In the genomic region with DNA sequence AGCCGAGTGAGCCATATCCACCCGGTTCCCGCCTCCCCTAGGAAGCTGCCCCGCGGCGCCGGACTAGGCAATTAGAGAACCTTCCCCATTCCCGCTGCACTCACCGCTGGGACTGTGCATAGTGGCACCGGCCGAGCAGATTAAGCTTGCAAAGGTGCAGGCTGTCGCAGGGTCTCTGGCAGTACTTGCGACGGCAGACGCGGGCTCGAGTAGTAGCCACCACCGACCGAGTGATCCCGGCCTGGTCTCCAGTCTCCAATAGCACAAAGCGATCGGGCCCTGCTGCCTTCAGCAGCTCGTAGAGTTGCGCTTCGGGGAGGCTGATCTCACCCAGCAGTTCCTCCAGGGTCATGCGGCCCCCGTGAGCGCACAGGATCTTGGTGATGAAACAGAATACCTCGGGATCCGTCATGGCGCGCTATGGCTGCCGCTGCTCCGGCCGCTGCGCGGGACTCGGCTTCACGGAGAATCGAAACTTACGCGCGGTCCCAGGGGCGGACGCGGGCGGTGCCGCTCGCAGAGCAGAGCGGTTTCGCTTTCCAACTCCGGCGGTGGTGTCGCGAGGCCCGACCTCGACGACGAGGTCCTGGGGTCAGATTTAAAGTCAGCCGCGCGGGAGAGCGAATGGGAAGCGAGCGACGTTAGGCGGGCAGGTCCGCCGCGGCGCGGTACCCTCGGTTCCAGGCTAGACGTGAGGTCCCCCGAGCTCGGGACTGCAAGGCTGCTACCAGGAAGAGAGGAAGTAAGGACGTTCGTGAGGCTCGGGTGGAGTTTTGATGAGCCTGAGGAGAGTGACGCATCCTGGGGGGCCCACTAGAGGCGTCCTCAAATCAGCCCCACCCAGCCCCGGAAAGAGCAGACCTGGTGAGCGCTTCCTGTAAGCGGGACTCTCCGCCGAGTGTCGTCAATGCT, we compare ENCODE assay signal across 7 mouse cellular contexts. TPM values are rescaled to one million over a fixed set of nuclear protein-coding genes. Genes with fewer than 3 reads are reported as not detected.
DNase-seq lines count a peak whose midpoint lies in the region; ATAC-seq and TF ChIP-seq lines count a peak whose summit lies in the region.

Gene Zc3hav1 (minus strand): TSS at position 793 of the 912 bp plus-strand sequence.

- WGBS in embryonic facial prominence, embryonic 11.5 days: under 1% methylated on average over 87 of the region's 87 CpGs
- WGBS in limb, embryonic 12.5 days: under 1% methylated on average over 87 of the region's 87 CpGs
- under 1% methylated on average over 87 of the region's 87 CpGs for WGBS in midbrain, embryonic 14.5 days
- under 1% methylated on average over 87 of the region's 87 CpGs for WGBS in spleen, adult 2 months

- peak; percentile 94 for TF ChIP-seq POLR2A in spleen, adult 2 months (IDR thresholded peaks at IDR 0.05; ENCODE audit: low read depth, low read length)

- DNase-seq in adrenal gland, adult 2 months: peak; percentile 93
- DNase-seq in embryonic facial prominence, embryonic 11.5 days (ENCODE audit: low spot score): peak; percentile 54
- peak; percentile 99 for DNase-seq in heart, adult 11 months
- DNase-seq in kidney, adult 18-20 months: peak; percentile 86
- DNase-seq in midbrain, embryonic 14.5 days: peak; percentile 66
- DNase-seq in spleen, adult 2 months (ENCODE audit: low read depth in 1 of 2, low spot score in 2 of 2): peak; percentile 88 to 90

- TF ChIP-seq CTCF in spleen, adult 2 months (IDR thresholded peaks at IDR 0.05; ENCODE audit: extremely low read depth, insufficient read depth, insufficient read length, insufficient replicate concordance): no peak

- H3K9ac ChIP-seq in embryonic facial prominence, embryonic 11.5 days (replicated peaks; ENCODE audit: low read length): peak within 1 kb of the TSS; percentile 50
- peak within 1 kb of the TSS; percentile 56 for H3K9ac ChIP-seq in limb, embryonic 12.5 days (replicated peaks)
- H3K9ac ChIP-seq in midbrain, embryonic 14.5 days (replicated peaks; ENCODE audit: low read length): 0 out of 2 replicates have a peak within 1 kb of the TSS, but pooled peaks have one; percentile 16

- H3K9me3 ChIP-seq in embryonic facial prominence, embryonic 11.5 days (replicated peaks; ENCODE audit: control insufficient read depth, low read length): no peaks in the 10 kb centered on the region
- no peaks in the 10 kb centered on the region for H3K9me3 ChIP-seq in limb, embryonic 12.5 days
- no peaks in the 10 kb centered on the region for H3K9me3 ChIP-seq in midbrain, embryonic 14.5 days (ENCODE audit: control insufficient read depth, low read length)

- peak within 1 kb of the TSS; percentile 44 for H3K4me3 ChIP-seq in embryonic facial prominence, embryonic 11.5 days (ENCODE audit: low read depth, low read length)
- H3K4me3 ChIP-seq in limb, embryonic 12.5 days (replicated peaks): peak within 1 kb of the TSS; percentile 60
- H3K4me3 ChIP-seq in midbrain, embryonic 14.5 days (replicated peaks; ENCODE audit: low read depth, low read length): peak within 1 kb of the TSS; percentile 43
- H3K4me3 ChIP-seq in spleen, adult 2 months (ENCODE audit: extremely low read depth, insufficient read depth, insufficient read length): peak within 1 kb of the TSS; percentile 88

- no peak within 1 kb of the TSS for H3K27ac ChIP-seq in embryonic facial prominence, embryonic 11.5 days (replicated peaks; ENCODE audit: low read depth, low read length)
- H3K27ac ChIP-seq in limb, embryonic 12.5 days: 0 out of 2 replicates have a peak within 1 kb of the TSS, but pooled peaks have one; percentile 17
- H3K27ac ChIP-seq in midbrain, embryonic 14.5 days (replicated peaks; ENCODE audit: low read depth, low read length): no peak within 1 kb of the TSS
- peak within 1 kb of the TSS; percentile 100 for H3K27ac ChIP-seq in spleen, adult 2 months (ENCODE audit: insufficient read depth, low read length)

- peak within 1 kb of the TSS; percentile 66 for H3K4me2 ChIP-seq in embryonic facial prominence, embryonic 11.5 days (ENCODE audit: low read depth, low read length)
- H3K4me2 ChIP-seq in limb, embryonic 12.5 days: peak within 1 kb of the TSS; percentile 73
- H3K4me2 ChIP-seq in midbrain, embryonic 14.5 days (ENCODE audit: low read length): peak within 1 kb of the TSS; percentile 62

- ATAC-seq in embryonic facial prominence, embryonic 11.5 days (replicated peaks; ENCODE audit: insufficient number of reproducible peaks, low FRiP score, low TSS enrichment, low read depth): peak; percentile 79
- peak; percentile 72 for ATAC-seq in limb, embryonic 12.5 days (ENCODE audit: insufficient number of reproducible peaks, insufficient read depth, low FRiP score, low TSS enrichment, low read depth)
- ATAC-seq in midbrain, embryonic 14.5 days (ENCODE audit: low FRiP score, low TSS enrichment): peak; percentile 24; the same call in 1 of the 2 replicates

- peaks cover 41% of the 10 kb centered on the region for H3K27me3 ChIP-seq in embryonic facial prominence, embryonic 11.5 days (ENCODE audit: control insufficient read depth, insufficient read depth, low read length)
- H3K27me3 ChIP-seq in limb, embryonic 12.5 days: peaks cover 68% of the 10 kb centered on the region
- peaks cover 58% of the 10 kb centered on the region for H3K27me3 ChIP-seq in midbrain, embryonic 14.5 days (ENCODE audit: control insufficient read depth, insufficient read depth, low read length)
- no peaks in the 10 kb centered on the region for H3K27me3 ChIP-seq in spleen, adult 2 months (ENCODE audit: control insufficient read depth, insufficient read depth, low read length)

- H3K4me1 ChIP-seq in embryonic facial prominence, embryonic 11.5 days (ENCODE audit: control insufficient read depth, insufficient read depth, low read length): no peaks in the 10 kb centered on the region; the same call in 1 of the 2 replicates
- 0 out of 2 replicates have a peak, but pooled peaks cover 9% of the 10 kb centered on the region for H3K4me1 ChIP-seq in limb, embryonic 12.5 days (replicated peaks)
- H3K4me1 ChIP-seq in midbrain, embryonic 14.5 days (ENCODE audit: control insufficient read depth, insufficient read depth, low read length): peaks cover 12% of the 10 kb centered on the region; the same call in 1 of the 2 replicates
- peaks cover 13% of the 10 kb centered on the region; the same call in 1 of the 2 replicates for H3K4me1 ChIP-seq in spleen, adult 2 months (ENCODE audit: control insufficient read depth, insufficient read depth, insufficient read length)

- no peaks in the 10 kb centered on the region for H3K36me3 ChIP-seq in embryonic facial prominence, embryonic 11.5 days (replicated peaks; ENCODE audit: control insufficient read depth, insufficient read depth, low read depth, low read length)
- H3K36me3 ChIP-seq in limb, embryonic 12.5 days: no peaks in the 10 kb centered on the region
- no peaks in the 10 kb centered on the region for H3K36me3 ChIP-seq in midbrain, embryonic 14.5 days (ENCODE audit: control insufficient read depth, insufficient read depth, low read length)
- H3K36me3 ChIP-seq in spleen, adult 2 months (ENCODE audit: control insufficient read depth, insufficient read depth, low read length): no peaks in the 10 kb centered on the region; the same call in none of the 2 replicates

RNA-seq across cellular contexts. Expression of gene Zc3hav1, which starts in this region (rescaled TPM):
- 10 to 100 TPM; 48.8 to 67.8 TPM for total RNA-seq in adrenal gland, adult 2 months (2021)
- 26.2 and 32.0 TPM in 2 replicates for polyA plus RNA-seq in adrenal gland, adult 2 months (2012; rRNA removed)
- polyA plus RNA-seq in embryonic facial prominence, embryonic 11.5 days (2014; fragmentation: Nextera tagmentation; extraction: Ambion mirVana): 1.6 and 1.8 TPM in 2 replicates
- polyA plus RNA-seq in limb, embryonic 12.5 days (2016; fragmentation: Nextera tagmentation; extraction: Ambion mirVana): 2.1 and 2.5 TPM in 2 replicates
- 0.74 and 1.8 TPM in 2 replicates for polyA plus RNA-seq in midbrain, embryonic 14.5 days (2014; fragmentation: Nextera tagmentation; extraction: Ambion mirVana)
- 40.7 and 46.4 TPM in 2 replicates for polyA plus RNA-seq in spleen, adult 2 months (2012; rRNA removed)

Comparison
In these comparisons a context has a peak if more than half of its experiments do, and no peak if none do; other contexts are left out.
1. ATAC-seq: peak in every context shown above with its lines; median percentile 79 in embryonic facial prominence, embryonic 11.5 days; 72 in limb, embryonic 12.5 days; 24 in midbrain, embryonic 14.5 days.
2. H3K27ac ChIP-seq: peak in limb, embryonic 12.5 days (single experiment) and spleen, adult 2 months (single experiment); none in embryonic facial prominence, embryonic 11.5 days (single experiment) and midbrain, embryonic 14.5 days (single experiment).
3. Peak in every context shown above with its lines, with median percentiles within 50 percentile points of each other: DNase-seq, H3K4me2 ChIP-seq, H3K4me3 ChIP-seq and H3K9ac ChIP-seq.